Mouse (Mus musculus) left cerebral cortex, adult 2 months (tissue): ENCODE measurements at regions not wholly inside any gene's neighbourhood (a gene's known extent, or its start where the extent isn't known, plus 50 kb on each side); places are given as distances from the start of the nearest gene placed in this dataset.
A peak's percentile ranks its signal among the peaks of the same experiment; 100 is the strongest.

Experiments used
- DNase-seq, 2 experiments: peaks; one replicate each; pipeline ENCODE4 v3.0.0; 2021 to 2022; ENCODE audit warnings: low spot score in 2 of 2, mixed read lengths in 1 of 2; ENCODE audit errors: extremely low spot score in 1 of 2
- H3K27ac ChIP-seq: fragments of 200-600 bp; 2 replicates; pipeline ENCODE4 v1.8.1; 2022
- H3K4me3 ChIP-seq: fragments of 200-600 bp; 2 replicates; pipeline ENCODE4 v1.8.1; 2022
- CTCF ChIP-seq: fragments of 200-600 bp; IDR thresholded peaks from 2 replicates; pipeline ENCODE4 v1.8.1; 2022; ENCODE audit warnings: antibody characterized with exemption, mild to moderate bottlenecking, moderate library complexity
- intact Hi-C: fragments of 180-260 bp; cut with DNase I; formaldehyde crosslinking; loops from one replicate; pipeline ENCODE4 v1.15.1; 2025

DNA sequence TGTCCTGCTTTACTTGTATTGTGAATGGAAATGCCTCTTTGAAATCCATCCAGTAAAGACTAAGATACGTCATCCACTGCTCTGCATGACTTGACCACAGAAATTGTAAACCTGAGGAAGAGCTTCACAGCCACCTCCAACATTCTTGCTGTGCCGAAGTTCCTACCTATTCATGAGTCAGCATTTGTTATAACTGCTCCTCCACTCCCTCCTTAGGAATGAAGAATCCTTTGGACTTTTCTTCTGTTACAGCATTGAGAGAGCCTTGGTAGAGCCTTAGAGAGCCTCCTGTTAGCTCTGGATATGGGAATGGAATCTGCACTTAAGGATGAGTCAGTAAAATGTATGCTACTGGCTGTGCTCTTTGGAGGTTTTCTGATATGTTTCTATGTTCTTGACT is 750.5 kb upstream of the Gcfc2 start:
- TF ChIP-seq CTCF, result no peak
- H3K4me3 ChIP-seq, result no peak overlapping the region
- no peak for DNase-seq
- H3K27ac ChIP-seq, result no peak overlapping the region
- intact Hi-C loops, result no loop called here

DNA sequence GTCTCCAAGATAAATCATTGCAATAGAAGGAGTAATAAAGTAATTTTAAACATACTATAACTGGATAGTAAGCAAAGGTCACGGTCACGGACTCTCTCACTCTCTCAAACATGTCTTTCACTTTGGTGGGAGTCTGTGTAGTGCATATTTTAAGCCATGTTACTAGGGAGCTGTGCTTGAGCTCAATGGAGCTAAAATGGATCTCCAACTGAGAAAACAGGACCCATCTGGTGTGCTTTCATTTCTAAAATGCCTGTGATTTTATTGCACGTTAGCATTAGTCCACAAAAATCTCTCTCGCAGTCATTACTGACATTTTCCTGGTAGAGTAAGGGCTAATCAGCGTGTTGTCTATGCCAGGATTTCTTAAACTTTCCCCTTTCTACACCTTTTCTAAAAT is 733.3 kb upstream of the Gcfc2 start:
- Histone ChIP-seq H3K27ac (no peak overlapping the region), H3K4me3 (no peak overlapping the region)
- DNase-seq, result no peak
- intact Hi-C loops, result no loop called here
- no peak for TF ChIP-seq CTCF

DNA sequence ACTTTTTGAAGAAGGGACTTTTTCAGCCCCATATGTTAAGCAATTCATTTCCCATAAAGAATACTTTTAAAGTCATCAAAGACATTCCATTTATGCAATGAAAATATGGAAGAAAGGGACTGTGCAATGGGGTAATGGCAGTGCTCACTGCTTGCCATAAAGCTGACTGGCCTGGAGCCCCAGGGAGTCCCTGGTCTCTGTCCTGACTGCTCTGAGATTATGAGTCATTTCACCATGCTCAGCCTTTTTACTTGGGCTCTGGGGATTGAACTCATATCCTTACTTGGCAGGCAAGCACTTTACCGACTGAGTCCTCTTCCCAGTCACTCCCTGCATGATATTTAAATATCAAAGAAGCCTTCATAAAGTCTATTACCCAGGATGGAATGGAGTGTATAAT is 712.9 kb upstream of the Gcfc2 start:
- no peak for TF ChIP-seq CTCF
- intact Hi-C loops, result no loop called here
- H3K27ac ChIP-seq, result no peak overlapping the region
- no peak overlapping the region for H3K4me3 ChIP-seq
- DNase-seq, result no peak

DNA sequence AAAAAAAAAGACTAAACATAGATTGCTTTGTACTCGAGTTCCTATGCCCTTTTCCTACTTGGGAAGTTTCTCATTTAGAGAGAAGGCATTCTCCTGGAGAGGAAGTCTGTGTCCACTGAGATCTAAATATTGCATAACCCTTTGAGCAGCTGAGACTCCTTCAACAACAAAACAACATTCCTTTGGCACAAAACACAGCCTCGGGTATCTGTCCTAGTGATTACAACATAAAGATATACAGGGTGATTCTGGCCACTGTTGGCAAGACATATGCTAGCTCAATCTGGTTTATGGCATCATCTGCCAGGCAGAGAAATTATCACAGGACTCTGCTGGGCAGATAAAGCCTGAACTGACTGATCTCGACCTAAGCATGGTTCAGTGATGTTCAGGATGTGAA is 692.7 kb upstream of the Gcfc2 start:
- DNase-seq, result no peak
- intact Hi-C loops, result no loop called here
- Histone ChIP-seq H3K27ac (no peak overlapping the region), H3K4me3 (no peak overlapping the region)
- no peak for TF ChIP-seq CTCF

DNA sequence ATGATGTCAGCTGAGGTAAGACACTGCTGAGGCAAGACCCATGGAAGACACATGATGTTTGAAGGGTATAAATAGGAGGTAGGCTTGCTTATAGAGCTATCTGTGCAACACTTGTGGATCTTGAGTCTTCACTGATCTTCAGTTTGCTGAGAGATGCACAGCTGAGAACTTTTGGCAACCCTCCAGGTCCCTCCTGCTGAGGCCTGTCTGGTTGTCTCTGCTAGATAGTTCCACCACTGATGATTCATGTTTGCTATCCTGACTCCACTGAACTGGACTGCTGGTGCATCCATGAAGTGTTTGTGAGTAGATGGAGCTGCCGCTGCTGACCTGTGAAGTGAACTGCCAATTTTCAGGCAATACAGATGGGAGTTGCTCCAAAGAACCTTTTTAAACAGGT is 663.6 kb upstream of the Gcfc2 start:
- DNase-seq, result peak in 1 of 2 experiments; percentile 17
- Histone ChIP-seq H3K4me3 (no peak overlapping the region), H3K27ac (no peak overlapping the region)
- no peak for TF ChIP-seq CTCF
- intact Hi-C loops, result no loop called here
